16 mouse cellular contexts compared by ENCODE assay signal in the genomic region with DNA sequence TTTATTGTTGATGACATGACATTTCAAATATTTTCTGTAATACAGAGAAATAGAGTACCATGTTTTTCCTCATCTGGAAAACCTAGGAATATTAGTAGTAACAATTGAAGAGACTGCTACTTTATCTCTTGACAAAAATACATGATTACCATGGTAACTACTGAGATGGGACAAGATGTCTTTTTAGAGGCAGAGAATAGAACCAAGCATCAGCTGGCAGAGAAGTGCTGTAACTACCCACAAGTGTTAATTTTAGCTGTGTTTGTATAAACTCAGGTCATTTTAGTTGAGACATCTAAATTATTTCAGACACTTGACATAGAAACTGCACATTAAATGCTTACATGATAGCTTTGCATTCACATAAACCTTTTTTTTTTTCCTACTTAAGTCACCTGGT.
"Had no signal": no experiment of that assay in that cellular context is flagged by ENCODE, and none has a peak within 500 bp of the region (broad histone marks: within the 10 kb centered on the region; RNA-seq: fewer than 3 reads in every experiment).

No protein-coding gene starts in this region.

- ATAC-seq: intestine, postnatal 0 days had no signal

- H3K4me3 ChIP-seq: kidney, embryonic 15.5 days; liver, embryonic 13.5 days; neural tube, embryonic 12.5 days; neural tube, embryonic 15.5 days had no signal

- DNase-seq: kidney, adult 2 months; kidney, postnatal 10 days; kidney, postnatal 36 days; liver, embryonic 13.5 days; lung, adult 2 months; lung, postnatal 14 days; lung, postnatal 4 days; midbrain, embryonic 14.5 days; right cerebral cortex, postnatal 25 days; thymus, adult 2 months; thymus, postnatal 14 days; thymus, postnatal 4 days had no signal

- H3K27ac ChIP-seq: kidney, embryonic 15.5 days; liver, embryonic 13.5 days; neural tube, embryonic 12.5 days; neural tube, embryonic 15.5 days had no signal
